Mouse (Mus musculus) lung, embryonic 14.5 days (tissue): Measurements from ENCODE around the gene Lix1l. TPM values are rescaled to one million over a fixed set of nuclear protein-coding genes. Genes with fewer than 3 reads are reported as not detected.
A peak's percentile ranks its signal among the peaks of the same experiment; 100 is the strongest.

ENCODE experiments used
- ATAC-seq: fragments of 200-750 bp; cut with Nextera tagmentation; 2 replicates; pipeline ENCODE4 v1.8.0; 2017; ENCODE audit warnings: mild to moderate bottlenecking, moderate TSS enrichment, moderate library complexity; ENCODE audit not compliant: insufficient read depth
- DNase-seq: peaks from one replicate; pipeline ENCODE4 v3.0.0-alpha.2; 2015
- H3K27ac ChIP-seq: fragments of 300-500 bp; sonication (generic); 2 replicates; pipeline ENCODE4 v1.5.1; 2014; ENCODE audit warnings: low read depth, mild to moderate bottlenecking, moderate library complexity
- H3K27me3 ChIP-seq: fragments of 300-500 bp; sonication (generic); 2 replicates; pipeline ENCODE4 v1.6.1; 2014; ENCODE audit warnings: low read length, control low read depth; ENCODE audit not compliant: insufficient read depth
- H3K36me3 ChIP-seq: fragments of 300-500 bp; sonication (generic); 2 replicates; pipeline ENCODE4 v1.6.1; 2014; ENCODE audit warnings: control low read depth; ENCODE audit not compliant: insufficient read depth
- H3K4me1 ChIP-seq: fragments of 300-500 bp; sonication (generic); 2 replicates; pipeline ENCODE4 v1.6.1; 2014; ENCODE audit warnings: antibody characterized with exemption, control low read depth; ENCODE audit not compliant: insufficient read depth
- H3K4me2 ChIP-seq: fragments of 300-500 bp; sonication (generic); 2 replicates; pipeline ENCODE4 v1.6.1; 2014; ENCODE audit warnings: mild to moderate bottlenecking
- H3K4me3 ChIP-seq: fragments of 300-500 bp; sonication (generic); 2 replicates; pipeline ENCODE4 v1.5.1; 2014; ENCODE audit warnings: low read depth, low read length
- H3K9ac ChIP-seq: fragments of 300-500 bp; sonication (generic); 2 replicates; pipeline ENCODE4 v1.6.1; 2014
- H3K9me3 ChIP-seq: fragments of 300-500 bp; sonication (generic); 2 replicates; pipeline ENCODE4 v1.6.1; 2016; ENCODE audit warnings: low read depth, low read length, control low read depth
- CTCF ChIP-seq: IDR thresholded peaks from 2 replicates; pipeline ENCODE4 v1.5.1; 2016; ENCODE audit warnings: antibody characterized with exemption, low read depth
- WGBS: fragments of 180-500 bp; shearing (Covaris S2); extraction: QIAGEN DNeasy Blood & Tissue Kit; methylation state at CpG from one replicate; pipeline ENCODE4 v1.1.7; 2014; 5-methylcytosine and 5-hydroxymethylcytosine counted together
- polyA plus RNA-seq: library from polyadenylated mRNA; unstranded; fragments of >200 nt; fragmentation: Nextera tagmentation; extraction: Ambion mirVana; gene quantifications from 2 replicates; pipeline ENCODE4 v1.2.1, GENCODE M21; 2014

Gene Lix1l
- polyA plus RNA-seq, 1 experiment from 2014 or later, result 7.9 TPM

DNA sequence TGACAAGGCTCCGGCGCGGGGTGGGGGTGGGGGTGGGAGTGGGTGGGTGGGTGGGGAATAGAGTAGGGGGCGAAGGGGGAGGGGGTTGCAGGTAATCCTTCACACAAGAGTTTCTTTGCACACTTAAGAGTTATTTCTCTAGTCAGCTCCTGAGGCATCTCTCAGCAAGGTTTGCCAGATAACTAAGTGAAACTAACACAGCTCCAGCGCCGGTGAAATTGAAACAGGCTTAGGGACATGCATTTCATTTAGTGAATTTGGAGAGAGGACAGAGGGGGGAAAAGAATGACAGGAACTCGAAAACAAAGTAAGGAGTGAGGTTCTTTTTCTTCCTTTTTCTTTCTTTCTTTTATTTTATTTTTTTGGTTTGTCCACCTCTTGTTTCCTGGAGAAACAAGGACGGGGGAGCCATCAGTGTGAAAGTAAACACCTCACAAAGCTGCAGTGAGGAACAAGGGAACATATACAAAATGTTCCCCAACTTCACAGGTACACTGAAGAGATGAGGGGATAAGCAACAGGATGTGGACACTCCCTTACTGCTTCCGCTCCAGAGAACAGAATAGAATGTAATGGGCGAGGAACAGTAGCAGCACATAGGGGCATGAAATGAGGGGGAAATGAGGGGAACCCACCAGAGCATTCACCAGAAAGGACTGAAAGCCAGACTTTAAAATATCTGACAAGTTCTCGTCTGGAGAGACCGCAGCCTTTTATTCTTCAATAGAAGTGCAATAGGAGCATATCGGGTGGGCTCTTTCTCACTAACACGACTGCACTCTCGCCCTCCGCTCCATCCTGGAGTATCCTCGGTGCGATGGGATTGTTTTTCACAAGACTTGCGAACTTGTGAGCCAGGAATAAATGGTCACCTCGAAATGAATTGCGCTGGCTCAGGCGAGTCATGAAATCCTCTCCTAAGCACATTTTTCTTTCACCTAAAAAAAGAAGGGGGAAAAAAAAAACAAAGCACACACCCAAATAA lies 44.0 kb upstream of the Lix1l start:
- 4% methylated on average over 22 of the region's 22 CpGs for WGBS
- H3K36me3 ChIP-seq, result peaks cover 25% of the 10 kb centered on the region
- H3K27ac ChIP-seq, result peak overlapping the region; percentile 92
- DNase-seq (peak; percentile 43), ATAC-seq (no peak)
- peaks cover 24% of the 10 kb centered on the region for H3K4me1 ChIP-seq
- no peaks in the 10 kb centered on the region for H3K9me3 ChIP-seq
- no peak for TF ChIP-seq CTCF
- peak overlapping the region; percentile 77 for H3K4me3 ChIP-seq
- H3K9ac ChIP-seq, result peak overlapping the region; percentile 67
- H3K27me3 ChIP-seq, result no peaks in the 10 kb centered on the region
- peak overlapping the region; percentile 93 for H3K4me2 ChIP-seq

DNA sequence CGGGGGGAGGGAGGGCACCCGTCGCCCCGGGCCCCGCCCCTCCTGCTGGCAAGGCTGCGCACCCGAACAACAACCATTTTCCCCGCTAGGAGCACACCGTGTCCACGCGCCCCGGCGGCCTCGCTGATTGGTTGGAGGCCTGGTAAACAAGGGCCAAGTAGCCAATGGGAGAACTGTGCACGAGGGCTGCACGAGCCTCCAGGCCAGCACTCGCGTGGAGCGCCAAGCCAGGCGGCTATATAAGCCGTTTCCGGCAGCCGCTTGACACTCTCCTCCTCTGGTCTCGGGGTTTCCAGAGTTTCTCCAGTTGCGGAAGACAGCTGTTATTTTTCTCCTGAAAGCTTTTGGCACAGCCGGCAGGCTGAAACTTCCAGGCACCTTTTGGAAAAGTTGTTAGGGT lies 43.3 kb upstream of the Lix1l start, which contains the start of gene Txnip:
TSS of gene Txnip (plus strand) at position 264 of the 400 bp plus-strand sequence.
- Histone ChIP-seq H3K9ac (peak within 1 kb of the TSS; percentile 95), H3K27me3 (no peaks in the 10 kb centered on the region), H3K9me3 (no peaks in the 10 kb centered on the region), H3K4me3 (peak within 1 kb of the TSS; percentile 77), H3K36me3 (peaks cover 25% of the 10 kb centered on the region), H3K4me1 (peaks cover 26% of the 10 kb centered on the region), H3K4me2 (peak within 1 kb of the TSS; percentile 93), H3K27ac (peak within 1 kb of the TSS; percentile 94)
- under 1% methylated on average over 26 of the region's 26 CpGs for WGBS
- DNase-seq (peak; percentile 100), ATAC-seq (peak; percentile 98)
- peak; percentile 68 for TF ChIP-seq CTCF

DNA sequence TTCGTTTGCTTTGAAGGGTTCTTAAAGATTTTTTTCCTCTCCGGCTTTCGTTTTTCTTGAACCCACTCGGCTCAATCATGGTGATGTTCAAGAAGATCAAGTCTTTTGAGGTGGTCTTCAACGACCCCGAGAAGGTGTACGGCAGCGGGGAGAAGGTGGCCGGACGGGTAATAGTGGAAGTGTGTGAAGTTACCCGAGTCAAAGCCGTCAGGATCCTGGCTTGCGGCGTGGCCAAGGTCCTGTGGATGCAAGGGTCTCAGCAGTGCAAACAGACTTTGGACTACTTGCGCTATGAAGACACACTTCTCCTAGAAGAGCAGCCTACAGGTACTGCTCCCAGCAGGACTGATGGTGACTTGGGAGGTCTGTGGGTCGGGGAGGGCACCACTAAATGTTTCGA lies 42.8 kb upstream of the Lix1l start:
- H3K36me3 ChIP-seq, result peaks cover 25% of the 10 kb centered on the region
- DNase-seq, result no peak
- TF ChIP-seq CTCF, result no peak
- peak overlapping the region; percentile 94 for H3K27ac ChIP-seq
- ATAC-seq, result no peak
- peaks cover 26% of the 10 kb centered on the region for H3K4me1 ChIP-seq
- peak overlapping the region; percentile 93 for H3K4me2 ChIP-seq
- H3K9ac ChIP-seq, result peak overlapping the region; percentile 95
- H3K4me3 ChIP-seq, result peak overlapping the region; percentile 77
- H3K9me3 ChIP-seq, result no peaks in the 10 kb centered on the region
- H3K27me3 ChIP-seq, result no peaks in the 10 kb centered on the region
- under 1% methylated on average over 17 of the region's 17 CpGs for WGBS

DNA sequence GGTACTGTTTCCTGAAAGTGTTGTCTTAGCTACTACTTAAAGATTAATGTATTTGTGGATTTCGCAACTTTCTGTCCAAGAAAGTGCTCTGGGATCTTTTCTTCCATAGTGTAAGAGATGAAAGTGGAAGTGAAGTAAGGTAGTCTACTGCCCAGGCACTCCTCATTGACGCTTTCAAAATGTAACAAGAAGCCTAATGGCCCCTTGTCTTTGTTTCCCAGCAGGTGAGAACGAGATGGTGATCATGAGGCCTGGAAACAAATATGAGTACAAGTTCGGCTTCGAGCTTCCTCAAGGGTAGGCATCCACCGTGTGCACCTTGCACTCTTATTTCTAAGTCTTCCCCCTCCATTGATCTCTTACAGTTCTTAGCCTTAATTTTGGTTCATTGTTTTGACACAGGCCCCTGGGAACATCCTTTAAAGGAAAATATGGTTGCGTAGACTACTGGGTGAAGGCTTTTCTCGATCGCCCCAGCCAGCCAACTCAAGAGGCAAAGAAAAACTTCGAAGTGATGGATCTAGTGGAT lies 42.2 kb upstream of the Lix1l start:
- Histone ChIP-seq H3K9ac (peak overlapping the region; percentile 95), H3K27me3 (no peaks in the 10 kb centered on the region), H3K27ac (peak overlapping the region; percentile 94), H3K36me3 (peaks cover 25% of the 10 kb centered on the region), H3K9me3 (no peaks in the 10 kb centered on the region), H3K4me2 (peak overlapping the region; percentile 93), H3K4me1 (peaks cover 28% of the 10 kb centered on the region), H3K4me3 (peak overlapping the region; percentile 77)
- DNase-seq (peak; percentile 39), ATAC-seq (no peak)
- TF ChIP-seq CTCF, result no peak
- WGBS, result 22% methylated on average over 10 of the region's 10 CpGs

DNA sequence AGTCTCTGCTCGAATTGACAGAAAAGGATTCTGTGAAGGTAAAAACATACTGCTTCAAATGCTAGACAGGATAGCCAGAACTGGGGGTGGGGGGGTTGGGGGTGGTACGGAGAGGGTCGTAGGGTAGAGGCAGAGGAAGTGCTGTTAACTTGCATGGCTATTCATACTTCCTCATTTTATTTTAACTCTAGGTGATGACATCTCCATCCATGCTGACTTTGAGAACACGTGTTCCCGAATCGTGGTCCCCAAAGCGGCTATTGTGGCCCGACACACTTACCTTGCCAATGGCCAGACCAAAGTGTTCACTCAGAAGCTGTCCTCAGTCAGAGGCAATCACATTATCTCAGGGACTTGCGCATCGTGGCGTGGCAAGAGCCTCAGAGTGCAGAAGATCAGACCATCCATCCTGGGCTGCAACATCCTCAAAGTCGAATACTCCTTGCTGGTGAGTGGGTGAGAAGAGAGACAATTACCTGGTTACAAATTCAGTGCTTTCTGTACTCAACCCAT lies 41.5 kb upstream of the Lix1l start:
- peak overlapping the region; percentile 77 for H3K4me3 ChIP-seq
- no peaks in the 10 kb centered on the region for H3K9me3 ChIP-seq
- H3K9ac ChIP-seq, result peak overlapping the region; percentile 95
- 59% methylated on average over 12 of the region's 12 CpGs for WGBS
- peaks cover 29% of the 10 kb centered on the region for H3K4me1 ChIP-seq
- ATAC-seq (no peak), DNase-seq (no peak)
- no peaks in the 10 kb centered on the region for H3K27me3 ChIP-seq
- peak overlapping the region; percentile 93 for H3K4me2 ChIP-seq
- H3K27ac ChIP-seq, result peak overlapping the region; percentile 94; the same call in 1 of the 2 replicates
- peaks cover 25% of the 10 kb centered on the region for H3K36me3 ChIP-seq
- TF ChIP-seq CTCF, result no peak

DNA sequence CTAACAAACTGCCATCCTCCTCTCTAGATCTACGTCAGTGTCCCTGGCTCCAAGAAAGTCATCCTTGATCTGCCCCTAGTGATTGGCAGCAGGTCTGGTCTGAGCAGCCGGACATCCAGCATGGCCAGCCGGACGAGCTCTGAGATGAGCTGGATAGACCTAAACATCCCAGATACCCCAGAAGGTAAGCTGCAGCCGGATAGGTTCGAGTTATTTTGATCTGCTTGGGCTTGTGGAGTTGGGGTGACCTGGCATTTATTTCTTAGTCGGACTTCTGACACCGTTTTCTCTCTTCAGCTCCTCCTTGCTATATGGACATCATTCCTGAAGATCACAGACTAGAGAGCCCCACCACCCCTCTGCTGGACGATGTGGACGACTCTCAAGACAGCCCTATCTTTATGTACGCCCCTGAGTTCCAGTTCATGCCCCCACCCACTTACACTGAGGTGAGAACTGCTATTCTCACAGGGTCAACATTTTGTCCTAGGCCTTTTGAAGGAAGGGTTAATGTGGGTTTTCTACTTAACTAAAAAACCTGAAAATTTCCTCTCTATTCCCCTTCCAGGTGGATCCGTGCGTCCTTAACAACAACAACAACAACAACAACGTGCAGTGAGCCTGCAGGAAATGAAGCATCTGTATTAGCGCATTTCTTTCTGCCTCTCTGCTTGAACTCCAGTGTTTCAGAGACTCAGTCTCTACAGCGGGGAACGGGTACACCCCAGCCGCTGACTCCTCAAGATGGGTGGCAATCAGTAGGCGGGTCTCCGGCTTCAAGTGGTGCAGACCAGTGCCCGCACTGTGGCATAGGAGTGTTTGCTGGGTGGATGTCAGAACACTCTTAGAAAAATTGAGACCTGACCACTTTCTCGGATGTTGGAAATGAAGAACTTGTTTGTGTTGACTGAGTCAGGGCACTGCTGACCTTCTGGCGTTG lies 40.8 kb upstream of the Lix1l start:
- peak overlapping the region; percentile 95 for H3K9ac ChIP-seq
- TF ChIP-seq CTCF, result no peak
- peaks cover 27% of the 10 kb centered on the region for H3K4me1 ChIP-seq
- no peaks in the 10 kb centered on the region for H3K27me3 ChIP-seq
- H3K9me3 ChIP-seq, result no peaks in the 10 kb centered on the region
- peak overlapping the region; percentile 93 for H3K4me2 ChIP-seq
- H3K36me3 ChIP-seq, result peaks cover 25% of the 10 kb centered on the region
- ATAC-seq, result no peak
- no peak for DNase-seq
- WGBS, result 71% methylated on average over 23 of the region's 23 CpGs
- peak overlapping the region; percentile 77 for H3K4me3 ChIP-seq
- peak overlapping the region; percentile 58; the same call in 1 of the 2 replicates for H3K27ac ChIP-seq
